Mouse (Mus musculus) kidney, postnatal 14 days (tissue): ENCODE results near the gene Drd5.
A peak's percentile ranks its signal among the peaks of the same experiment; 100 is the strongest.

ENCODE experiments used
- DNase-seq: peaks from one replicate; pipeline ENCODE4 v3.0.0; 2022; ENCODE audit warnings: mixed read lengths

Drd5 gene

DNA sequence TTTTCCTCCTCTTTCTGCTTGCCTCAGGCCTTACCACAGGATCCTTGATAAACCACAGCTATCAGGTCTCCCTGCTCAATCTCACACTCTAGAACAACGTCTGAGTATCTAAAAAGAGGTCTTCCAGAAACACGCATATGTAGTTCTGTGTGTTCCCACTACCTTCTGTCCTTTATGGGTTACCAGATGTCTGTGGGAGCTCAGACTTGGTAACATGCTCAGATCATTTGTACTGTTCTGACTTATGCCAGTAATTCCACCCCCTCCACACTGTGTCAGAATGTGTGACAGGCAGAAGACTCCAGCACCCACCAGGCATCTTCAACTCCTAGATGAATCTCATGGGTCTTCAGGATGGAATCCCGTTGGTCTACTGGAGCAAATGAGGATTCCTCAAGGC lies 37.8 kb downstream of the Drd5 start:
- no peak for DNase-seq

- no peak for DNase-seq
Measured at GRCm38 (mm10) chr5:38359716-38360115, 40.5 kb downstream of the Drd5 start.

GRCm38 (mm10) chr5:38364396-38364795 lies 45.2 kb downstream of the Drd5 start:
- DNase-seq = no peak

- DNase-seq = no peak
Measured at GRCm38 (mm10) chr5:38365521-38365920, 46.4 kb downstream of the Drd5 start.

DNA sequence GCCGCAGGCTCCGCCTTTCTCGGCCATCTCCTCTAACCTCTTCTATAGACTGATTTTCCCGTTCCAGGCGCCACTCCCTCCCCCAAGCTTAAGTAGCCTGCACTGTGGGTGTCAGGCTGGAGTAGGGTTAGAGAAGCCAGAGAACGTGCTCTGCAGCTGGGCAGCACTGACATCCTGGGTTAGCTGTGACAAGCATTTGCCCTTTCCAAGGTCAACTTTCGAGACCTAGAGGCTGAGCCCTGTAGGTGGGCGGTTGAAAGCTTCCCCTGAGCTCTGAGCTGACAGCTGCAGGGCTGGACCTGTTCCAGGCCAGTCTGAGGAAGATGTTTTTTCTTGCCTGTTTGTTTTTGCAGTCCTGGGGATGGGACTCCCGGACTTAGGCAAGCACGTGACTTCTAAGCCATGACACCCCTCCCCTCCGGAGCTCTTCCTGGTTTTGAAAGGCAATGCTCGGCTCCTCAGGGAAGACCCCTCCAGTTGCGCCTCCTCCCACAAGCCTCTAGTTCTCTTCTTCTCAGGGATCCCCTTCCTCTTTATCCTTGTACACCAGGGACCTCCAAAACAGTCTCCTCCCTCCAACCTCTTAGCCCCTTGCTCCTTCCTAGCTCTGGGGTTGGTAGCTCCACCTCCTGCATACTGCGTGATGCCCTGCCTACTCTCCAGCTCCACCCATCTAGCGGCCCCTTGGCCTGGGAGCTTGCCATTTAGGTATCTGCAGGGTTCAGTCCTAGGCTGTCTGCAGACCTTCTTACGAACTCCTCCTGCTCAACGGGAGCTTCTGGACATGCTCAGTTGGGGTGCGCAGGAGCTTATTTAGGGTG lies 47.7 kb downstream of the Drd5 start:
- DNase-seq = peak; percentile 62

- no peak for DNase-seq
Measured at GRCm38 (mm10) chr5:38371308-38371707, 52.1 kb downstream of the Drd5 start.
